Mouse (Mus musculus) stomach, embryonic 16.5 days (tissue): ENCODE measurements at regions not wholly inside any gene's neighbourhood (a gene's known extent, or its start where the extent isn't known, plus 50 kb on each side); places are given as distances from the start of the nearest gene placed in this dataset.
"Not testable (repeated sequence)": the region's sequence is repeated elsewhere in the genome, so short reads cannot be mapped to it uniquely, and the experiment has no call there.

ENCODE experiments used
- ATAC-seq: fragments of 200-750 bp; cut with Nextera tagmentation; 2 replicates; pipeline ENCODE4 v1.8.0; 2017; ENCODE audit warnings: moderate number of reproducible peaks, moderate TSS enrichment; ENCODE audit not compliant: insufficient read depth, low FRiP score
- H3K27ac ChIP-seq: fragments of 300-500 bp; sonication (generic); 2 replicates; pipeline ENCODE4 v1.5.1; 2014; ENCODE audit warnings: low read length
- H3K27me3 ChIP-seq: fragments of 300-500 bp; sonication (generic); 2 replicates; pipeline ENCODE4 v1.6.1; 2014; ENCODE audit warnings: low read length, control low read depth, mixed read lengths; ENCODE audit not compliant: control insufficient read depth, insufficient read depth
- H3K36me3 ChIP-seq: fragments of 300-500 bp; sonication (generic); 2 replicates; pipeline ENCODE4 v1.6.1; 2014; ENCODE audit warnings: low read length; ENCODE audit not compliant: control insufficient read depth, insufficient read depth
- H3K4me1 ChIP-seq: fragments of 300-500 bp; sonication (generic); 2 replicates; pipeline ENCODE4 v1.6.1; 2014; ENCODE audit warnings: low read length, control low read depth, mixed read lengths; ENCODE audit not compliant: control insufficient read depth, insufficient read depth
- H3K4me2 ChIP-seq: fragments of 300-500 bp; sonication (generic); 2 replicates; pipeline ENCODE4 v1.6.1; 2014; ENCODE audit warnings: low read depth, low read length, mixed read lengths
- H3K4me3 ChIP-seq: fragments of 300-500 bp; sonication (generic); replicated peaks from 2 replicates; pipeline ENCODE4 v1.5.1; 2014; ENCODE audit warnings: mild to moderate bottlenecking, low read length
- H3K9ac ChIP-seq: fragments of 300-500 bp; sonication (generic); 2 replicates; pipeline ENCODE4 v1.6.1; 2014; ENCODE audit warnings: low read length
- H3K9me3 ChIP-seq: fragments of 300-500 bp; sonication (generic); replicated peaks from 2 replicates; pipeline ENCODE4 v1.6.1; 2016; ENCODE audit warnings: low read length, control low read depth; ENCODE audit not compliant: control insufficient read depth
- WGBS: fragments of 180-500 bp; shearing (Covaris S2); extraction: QIAGEN DNeasy Blood & Tissue Kit; methylation state at CpG from one replicate; pipeline ENCODE4 v1.1.7; 2014; 5-methylcytosine and 5-hydroxymethylcytosine counted together

GRCm38 (mm10) chr6:109245666-109246065 is 417.2 kb downstream of the Edem1 start:
- H3K36me3 ChIP-seq: no peaks in the 10 kb centered on the region
- no peak overlapping the region for H3K4me3 ChIP-seq
- WGBS: 61% methylated on average over 2 of the region's 2 CpGs
- no peaks in the 10 kb centered on the region for H3K4me1 ChIP-seq
- no peak overlapping the region for H3K27ac ChIP-seq
- no peak for ATAC-seq
- no peaks in the 10 kb centered on the region for H3K9me3 ChIP-seq
- no peak overlapping the region for H3K4me2 ChIP-seq
- no peaks in the 10 kb centered on the region for H3K27me3 ChIP-seq
- no peak overlapping the region for H3K9ac ChIP-seq

DNA sequence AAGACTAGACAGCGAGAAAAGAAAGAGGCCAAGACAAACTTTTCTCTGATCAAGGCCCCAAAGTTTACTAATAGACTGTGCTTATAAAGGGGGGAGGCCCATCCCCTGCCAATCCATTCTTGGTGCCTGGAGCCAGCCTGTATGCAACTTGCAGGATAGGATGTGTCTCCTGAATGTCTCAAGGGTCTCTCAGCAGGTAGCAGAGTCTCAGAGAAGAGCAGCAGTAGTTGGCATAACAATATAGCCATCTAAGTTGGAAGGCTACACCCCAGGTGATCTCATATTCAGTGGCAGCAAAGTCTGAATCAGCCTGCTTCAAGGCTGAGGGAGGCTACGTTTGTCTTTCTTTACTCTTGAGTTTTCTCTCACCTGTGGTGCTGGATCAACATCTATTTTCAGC is 418.1 kb downstream of the Edem1 start:
- H3K9ac ChIP-seq, H3K4me3 ChIP-seq, H3K36me3 ChIP-seq, H3K4me2 ChIP-seq, H3K4me1 ChIP-seq, H3K27ac ChIP-seq, H3K27me3 ChIP-seq, H3K9me3 ChIP-seq, ATAC-seq: not testable (repeated sequence)
- WGBS: 46% methylated on average over 2 of the region's 2 CpGs
